Mouse (Mus musculus) heart, embryonic 12.5 days (tissue): Measurements from ENCODE around the gene Polr2i. TPM values are rescaled to one million over a fixed set of nuclear protein-coding genes. Genes with fewer than 3 reads are reported as not detected.
"Not testable (repeated sequence)": the region's sequence is repeated elsewhere in the genome, so short reads cannot be mapped to it uniquely, and the experiment has no call there.

Experiments used
- ATAC-seq: fragments of 200-750 bp; cut with Nextera tagmentation; 2 replicates; pipeline ENCODE4 v1.8.0; 2017; ENCODE audit warnings: moderate TSS enrichment, moderate library complexity; ENCODE audit not compliant: insufficient number of reproducible peaks, low FRiP score
- H3K27ac ChIP-seq: fragments of 300-500 bp; sonication (generic); 2 replicates; pipeline ENCODE4 v1.5.1; 2016; ENCODE audit warnings: mild to moderate bottlenecking, moderate library complexity; ENCODE audit not compliant: poor library complexity, severe bottlenecking
- H3K27me3 ChIP-seq: fragments of 300-500 bp; sonication (generic); replicated peaks from 2 replicates; pipeline ENCODE4 v1.6.1; 2016; ENCODE audit warnings: mild to moderate bottlenecking, moderate library complexity
- H3K36me3 ChIP-seq: fragments of 300-500 bp; sonication (generic); 2 replicates; pipeline ENCODE4 v1.6.1; 2016; ENCODE audit warnings: mild to moderate bottlenecking, moderate library complexity
- H3K4me1 ChIP-seq: fragments of 300-500 bp; sonication (generic); replicated peaks from 2 replicates; pipeline ENCODE4 v1.6.1; 2016; ENCODE audit warnings: mild to moderate bottlenecking
- H3K4me2 ChIP-seq: fragments of 300-500 bp; sonication (generic); 2 replicates; pipeline ENCODE4 v1.6.1; 2016; ENCODE audit warnings: mild to moderate bottlenecking, moderate library complexity
- H3K4me3 ChIP-seq: fragments of 300-500 bp; sonication (generic); 2 replicates; pipeline ENCODE4 v1.5.1; 2016; ENCODE audit warnings: mild to moderate bottlenecking
- H3K9ac ChIP-seq: fragments of 300-500 bp; sonication (generic); 2 replicates; pipeline ENCODE4 v1.6.1; 2016; ENCODE audit warnings: mild to moderate bottlenecking, moderate library complexity
- H3K9me3 ChIP-seq: fragments of 300-500 bp; sonication (generic); replicated peaks from 2 replicates; pipeline ENCODE4 v1.6.1; 2016; ENCODE audit warnings: mild to moderate bottlenecking, moderate library complexity
- WGBS: fragments of 180-500 bp; shearing (Covaris S2); methylation state at CpG from one replicate; pipeline ENCODE4 v1.1.7; 2016; 5-methylcytosine and 5-hydroxymethylcytosine counted together
- polyA plus RNA-seq: library from polyadenylated mRNA; unstranded; fragments of >200 nt; fragmentation: Nextera tagmentation; extraction: Ambion mirVana; gene quantifications from 2 replicates; pipeline ENCODE4 v1.2.1, GENCODE M21; 2016

Gene Polr2i
- polyA plus RNA-seq, 1 experiment from 2014 or later: 105 TPM

GRCm38 (mm10) chr7:30194884-30195283, 36.9 kb upstream of the Polr2i start:
- peak; percentile 90 for ATAC-seq
- 0% methylated on average over 28 of the region's 28 CpGs for WGBS
- peaks cover 15% of the 10 kb centered on the region for H3K4me1 ChIP-seq

GRCm38 (mm10) chr7:30195461-30195860, 36.3 kb upstream of the Polr2i start:
- H3K4me2 ChIP-seq: peak overlapping the region; percentile 86
- H3K9ac ChIP-seq: no peak overlapping the region
- peak overlapping the region; percentile 66; the same call in 1 of the 2 replicates for H3K4me3 ChIP-seq

More at GRCm38 (mm10) chr7:30194884-30195283, 36.9 kb upstream of the Polr2i start:
- peak overlapping the region; percentile 86 for H3K4me2 ChIP-seq
- peak overlapping the region; percentile 66 for H3K4me3 ChIP-seq
- H3K36me3 ChIP-seq: peaks cover 29% of the 10 kb centered on the region
- H3K9me3 ChIP-seq: no peaks in the 10 kb centered on the region
- H3K9ac ChIP-seq: peak overlapping the region; percentile 89
- peak overlapping the region; percentile 87 for H3K27ac ChIP-seq
- no peaks in the 10 kb centered on the region for H3K27me3 ChIP-seq

GRCm38 (mm10) chr7:30196171-30196570, 35.6 kb upstream of the Polr2i start:
- peaks cover 15% of the 10 kb centered on the region for H3K4me1 ChIP-seq
- H3K9me3 ChIP-seq: no peaks in the 10 kb centered on the region
- H3K4me3 ChIP-seq: no peak overlapping the region
- no peak for ATAC-seq
- 72% methylated on average over 6 of the region's 6 CpGs for WGBS
- H3K27me3 ChIP-seq: no peaks in the 10 kb centered on the region
- H3K9ac ChIP-seq: no peak overlapping the region
- peaks cover 16% of the 10 kb centered on the region for H3K36me3 ChIP-seq
- no peak overlapping the region for H3K4me2 ChIP-seq
- H3K27ac ChIP-seq: no peak overlapping the region

More at GRCm38 (mm10) chr7:30195461-30195860, 36.3 kb upstream of the Polr2i start:
- WGBS: 64% methylated on average over 6 of the region's 6 CpGs
- H3K36me3 ChIP-seq: peaks cover 23% of the 10 kb centered on the region
- H3K27me3 ChIP-seq: no peaks in the 10 kb centered on the region
- ATAC-seq: no peak
- peaks cover 15% of the 10 kb centered on the region for H3K4me1 ChIP-seq
- H3K9me3 ChIP-seq: no peaks in the 10 kb centered on the region
- no peak overlapping the region for H3K27ac ChIP-seq

- peaks cover under 1% of the 10 kb centered on the region; the same call in 1 of the 2 replicates for H3K36me3 ChIP-seq
- no peak overlapping the region for H3K4me3 ChIP-seq
- H3K4me2 ChIP-seq: no peak overlapping the region
- H3K9ac ChIP-seq: no peak overlapping the region
- no peak for ATAC-seq
- WGBS: 56% methylated on average over 5 of the region's 5 CpGs
- peaks cover 13% of the 10 kb centered on the region for H3K4me1 ChIP-seq
- H3K27ac ChIP-seq: no peak overlapping the region
- no peaks in the 10 kb centered on the region for H3K27me3 ChIP-seq
- no peaks in the 10 kb centered on the region for H3K9me3 ChIP-seq
Measured at GRCm38 (mm10) chr7:30197592-30198129, 34.1 kb upstream of the Polr2i start.

- no peaks in the 10 kb centered on the region for H3K36me3 ChIP-seq
- H3K27ac ChIP-seq: no peak within 1 kb of the TSS
- peak within 1 kb of the TSS; percentile 32 for H3K4me2 ChIP-seq
- 0 out of 2 replicates have a peak within 1 kb of the TSS, but pooled peaks have one; percentile 4 for H3K4me3 ChIP-seq
- H3K9me3 ChIP-seq: no peaks in the 10 kb centered on the region
- no peaks in the 10 kb centered on the region for H3K27me3 ChIP-seq
- no peak for ATAC-seq
- H3K9ac ChIP-seq: no peak within 1 kb of the TSS
- WGBS: 7% methylated on average over 8 of the region's 8 CpGs
- H3K4me1 ChIP-seq: peaks cover 8% of the 10 kb centered on the region
Measured at GRCm38 (mm10) chr7:30198481-30198971, 33.2 kb upstream of the Polr2i start, which contains the start of gene Capns1. Gene Capns1, minus strand, starts transcription at chr7:30198811.

GRCm38 (mm10) chr7:30199498-30200139, 32.1 kb upstream of the Polr2i start:
- Histone ChIP-seq H3K4me2 (no peak overlapping the region), H3K4me1 (peaks cover 11% of the 10 kb centered on the region), H3K27ac (no peak overlapping the region), H3K9me3 (no peaks in the 10 kb centered on the region), H3K36me3 (no peaks in the 10 kb centered on the region), H3K4me3 (no peak overlapping the region), H3K9ac (no peak overlapping the region), H3K27me3 (no peaks in the 10 kb centered on the region)
- WGBS: 73% methylated on average over 18 of the region's 18 CpGs
- no peak for ATAC-seq

- H3K9me3 ChIP-seq: no peaks in the 10 kb centered on the region
- H3K4me3 ChIP-seq: no peak overlapping the region
- no peak overlapping the region for H3K9ac ChIP-seq
- H3K36me3 ChIP-seq: no peaks in the 10 kb centered on the region
- no peak overlapping the region for H3K27ac ChIP-seq
- no peak overlapping the region for H3K4me2 ChIP-seq
- no peaks in the 10 kb centered on the region for H3K27me3 ChIP-seq
- WGBS: 73% methylated on average over 5 of the region's 5 CpGs
- no peak for ATAC-seq
- H3K4me1 ChIP-seq: peaks cover 12% of the 10 kb centered on the region
Measured at GRCm38 (mm10) chr7:30200200-30200599, 31.5 kb upstream of the Polr2i start.

- not testable (repeated sequence) for H3K9ac ChIP-seq, H3K4me3 ChIP-seq, ATAC-seq, H3K27ac ChIP-seq, H3K9me3 ChIP-seq, H3K36me3 ChIP-seq, H3K27me3 ChIP-seq, H3K4me2 ChIP-seq
- H3K4me1 ChIP-seq: peaks cover 11% of the 10 kb centered on the region
- 79% methylated on average over 5 of the region's 5 CpGs for WGBS
Measured at GRCm38 (mm10) chr7:30200661-30201060, 31.1 kb upstream of the Polr2i start.

GRCm38 (mm10) chr7:30202895-30203690, 28.7 kb upstream of the Polr2i start:
- Histone ChIP-seq H3K9ac (no peak overlapping the region), H3K27me3 (no peaks in the 10 kb centered on the region), H3K4me1 (peaks cover 11% of the 10 kb centered on the region), H3K4me2 (no peak overlapping the region), H3K27ac (0 out of 2 replicates have a peak overlapping the region, but pooled peaks have one; percentile 38), H3K9me3 (no peaks in the 10 kb centered on the region), H3K36me3 (no peaks in the 10 kb centered on the region), H3K4me3 (no peak overlapping the region)
- WGBS: 75% methylated on average over 11 of the region's 11 CpGs
- no peak for ATAC-seq

GRCm38 (mm10) chr7:30204380-30204779, 27.4 kb upstream of the Polr2i start:
- no peaks in the 10 kb centered on the region for H3K9me3 ChIP-seq
- H3K27ac ChIP-seq: no peak overlapping the region
- H3K4me1 ChIP-seq: peaks cover 11% of the 10 kb centered on the region
- no peak for ATAC-seq
- H3K4me2 ChIP-seq: peak overlapping the region; percentile 27
- peak overlapping the region; percentile 31; the same call in 1 of the 2 replicates for H3K9ac ChIP-seq
- H3K4me3 ChIP-seq: no peak overlapping the region
- H3K27me3 ChIP-seq: no peaks in the 10 kb centered on the region
- no peaks in the 10 kb centered on the region for H3K36me3 ChIP-seq
- 13% methylated on average over 8 of the region's 8 CpGs for WGBS

GRCm38 (mm10) chr7:30205383-30205782, 26.4 kb upstream of the Polr2i start:
- ATAC-seq: no peak
- 6% methylated on average over 2 of the region's 2 CpGs for WGBS

More at GRCm38 (mm10) chr7:30205383-30205782, 26.4 kb upstream of the Polr2i start:
- H3K27ac ChIP-seq: no peak overlapping the region
- H3K9me3 ChIP-seq: no peaks in the 10 kb centered on the region
- no peaks in the 10 kb centered on the region for H3K27me3 ChIP-seq
- no peak overlapping the region for H3K4me2 ChIP-seq
- H3K4me1 ChIP-seq: peaks cover 11% of the 10 kb centered on the region
- H3K36me3 ChIP-seq: no peaks in the 10 kb centered on the region
- no peak overlapping the region for H3K9ac ChIP-seq
- H3K4me3 ChIP-seq: no peak overlapping the region
